Mouse (Mus musculus) left cerebral cortex, adult 11 months (tissue): ENCODE results near the gene Acvr1b.
A peak's percentile ranks its signal among the peaks of the same experiment; 100 is the strongest.

Experiments used
- DNase-seq: peaks from one replicate; pipeline ENCODE4 v3.0.0; 2022; ENCODE audit warnings: low spot score

The Acvr1b gene

DNA sequence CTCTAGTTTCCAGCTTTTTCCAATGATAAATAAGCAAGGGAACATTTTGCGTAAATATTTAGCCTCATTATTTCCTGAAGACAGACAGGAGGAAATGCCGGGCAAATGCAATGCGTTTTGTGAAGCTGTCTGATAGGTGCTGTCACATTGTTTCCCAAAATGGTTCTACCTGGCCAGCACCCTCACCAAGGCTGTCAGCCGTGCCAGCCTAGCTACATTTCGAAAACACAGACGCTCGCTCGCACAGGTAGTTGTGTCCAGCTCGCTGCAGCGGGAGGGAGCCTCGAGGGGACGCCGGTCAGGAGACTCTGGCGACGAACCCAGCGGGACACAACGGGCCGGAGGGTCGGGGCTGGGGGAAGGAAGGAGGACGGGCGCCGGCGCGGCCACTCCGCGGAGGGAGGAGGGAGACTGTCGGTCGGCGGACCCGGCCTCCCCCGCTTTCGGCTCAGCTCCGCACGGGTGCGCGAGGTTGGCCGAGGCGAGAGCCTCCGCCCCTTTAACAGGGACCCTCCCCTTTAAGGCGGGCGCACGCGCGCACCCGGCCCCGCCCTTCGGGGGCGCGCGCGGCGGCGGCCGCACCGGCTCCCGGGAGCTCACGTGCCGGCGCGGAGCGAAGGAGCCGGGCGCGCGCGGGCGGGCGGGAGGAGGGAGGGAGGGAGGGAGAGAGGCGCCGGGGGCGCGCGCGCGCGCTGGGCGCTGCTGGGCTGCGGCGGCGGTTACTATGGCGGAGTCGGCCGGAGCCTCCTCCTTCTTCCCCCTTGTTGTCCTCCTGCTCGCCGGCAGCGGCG lies at the start of gene Acvr1b:
Gene Acvr1b (plus strand): TSS at position 647 of the 791 bp plus-strand sequence.
- peak; percentile 78 for DNase-seq

DNA sequence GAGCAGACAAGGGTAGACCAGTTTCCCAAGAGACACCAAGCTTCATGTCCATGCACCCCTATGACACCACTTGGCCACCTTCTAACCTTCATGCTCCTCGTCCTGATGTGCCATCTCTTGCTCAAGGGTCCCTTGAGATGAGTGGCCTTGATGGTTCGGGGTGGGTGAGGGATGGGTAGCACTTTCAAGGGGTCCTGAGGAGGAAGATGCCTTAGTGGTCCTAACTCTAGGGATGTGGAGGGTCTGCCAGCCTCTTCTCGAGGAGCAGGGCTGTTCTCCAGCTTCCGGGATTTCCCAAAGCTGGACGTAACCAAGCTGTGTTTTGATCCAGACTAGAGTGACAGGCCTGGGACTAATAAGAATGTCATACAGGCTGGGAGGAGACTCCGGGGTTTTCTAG lies 48.3 kb upstream of the Acvr1b start:
- DNase-seq, result no peak

DNA sequence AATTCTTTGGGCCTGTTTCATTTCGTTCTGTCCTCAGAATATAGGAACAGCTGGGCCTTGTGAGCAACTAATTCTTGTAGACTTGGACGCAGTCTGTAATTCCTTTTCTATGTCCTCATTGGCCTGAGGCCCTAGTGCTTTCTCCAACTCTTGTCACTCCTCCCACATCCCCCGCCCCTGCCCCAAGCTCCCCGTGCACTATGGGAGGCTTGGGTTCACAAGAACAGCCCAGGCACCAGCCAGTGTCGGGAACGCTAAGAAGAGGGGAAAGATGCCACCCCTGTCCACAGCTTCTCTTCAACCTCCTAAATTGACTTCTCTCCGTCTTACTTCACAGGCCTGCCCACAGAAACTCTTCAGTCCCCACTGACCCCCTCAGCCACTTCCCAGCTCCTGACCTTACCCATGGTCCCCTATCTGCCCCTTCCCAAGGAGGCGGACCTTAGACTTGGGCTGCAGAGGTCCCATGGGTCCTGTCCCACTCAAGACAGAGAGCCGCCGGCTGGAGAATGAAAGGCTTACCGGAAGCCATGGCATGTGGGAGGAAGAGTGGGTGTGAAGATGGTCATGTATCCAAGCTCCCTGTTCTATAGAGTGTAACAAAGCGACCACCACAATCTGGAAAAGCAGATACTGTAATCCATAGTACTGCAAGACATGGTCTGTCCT lies 46.9 kb upstream of the Acvr1b start:
- DNase-seq, result no peak

DNA sequence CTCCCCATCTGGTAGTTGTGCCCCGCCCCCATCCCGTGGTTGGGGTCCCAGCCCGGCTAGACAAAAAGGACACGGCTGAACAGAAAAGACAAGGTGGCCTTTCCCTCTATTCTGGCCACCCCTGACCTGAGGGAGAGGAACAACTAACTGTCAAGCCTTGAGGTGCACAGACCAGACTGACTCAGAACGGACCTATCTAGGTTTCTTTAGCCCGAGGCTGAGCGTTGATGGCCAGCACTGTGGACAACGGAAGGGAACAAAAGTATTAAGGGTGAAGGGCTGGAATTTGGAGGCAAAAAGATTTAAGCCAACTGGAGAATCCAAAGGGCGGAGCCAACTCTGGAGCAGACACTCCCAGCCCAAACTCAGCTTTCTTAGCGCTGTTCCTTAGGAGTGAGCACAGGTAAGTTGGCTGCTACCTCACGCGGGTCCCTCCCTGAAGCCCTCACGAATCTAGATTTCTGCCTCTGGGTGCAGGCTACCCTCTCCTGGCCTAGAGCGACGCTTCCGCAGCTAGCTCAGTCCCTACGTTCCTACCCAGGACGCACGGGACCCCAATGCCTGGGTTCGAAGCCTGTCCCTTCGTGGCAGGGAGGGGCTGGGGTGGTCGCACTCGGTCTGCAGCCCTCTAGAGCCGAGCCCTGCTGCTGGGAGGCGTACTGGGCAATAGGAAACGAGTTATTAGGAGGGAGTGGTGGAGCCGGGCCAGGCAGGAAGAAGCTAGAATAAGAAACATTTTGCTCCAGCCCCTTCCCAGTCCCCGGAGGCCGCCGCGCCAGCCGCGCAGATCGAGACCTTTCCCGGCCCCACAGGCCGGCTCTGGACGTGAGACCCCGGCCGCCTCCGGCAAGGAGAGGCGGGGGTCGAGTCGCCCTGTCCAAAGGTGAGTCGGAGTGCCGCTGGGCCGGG lies 45.4 kb upstream of the Acvr1b start, which contains the start of gene Acvrl1:
Gene Acvrl1 (plus strand): TSS at position 342 of the 909 bp plus-strand sequence.
- DNase-seq, result no peak

DNA sequence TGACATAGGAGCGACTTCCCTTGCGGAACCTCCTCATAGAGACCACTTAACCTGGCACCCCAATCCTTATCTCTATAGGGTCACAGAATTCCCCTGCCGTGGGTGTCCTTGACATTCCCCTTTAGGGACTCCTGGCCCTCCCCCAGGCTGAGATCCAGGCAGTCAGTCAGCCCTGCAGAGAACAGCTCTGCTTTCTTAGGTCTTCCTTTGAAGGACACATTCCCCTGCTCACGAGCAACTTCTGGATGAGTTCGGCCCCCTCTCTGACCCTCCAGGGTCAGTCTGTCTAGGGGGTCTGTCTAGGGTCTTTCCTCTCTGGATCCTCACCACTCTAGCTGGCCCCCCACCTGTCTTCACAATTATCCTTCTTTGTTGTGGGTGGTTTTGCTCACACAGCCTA lies 44.5 kb upstream of the Acvr1b start:
- no peak for DNase-seq

DNA sequence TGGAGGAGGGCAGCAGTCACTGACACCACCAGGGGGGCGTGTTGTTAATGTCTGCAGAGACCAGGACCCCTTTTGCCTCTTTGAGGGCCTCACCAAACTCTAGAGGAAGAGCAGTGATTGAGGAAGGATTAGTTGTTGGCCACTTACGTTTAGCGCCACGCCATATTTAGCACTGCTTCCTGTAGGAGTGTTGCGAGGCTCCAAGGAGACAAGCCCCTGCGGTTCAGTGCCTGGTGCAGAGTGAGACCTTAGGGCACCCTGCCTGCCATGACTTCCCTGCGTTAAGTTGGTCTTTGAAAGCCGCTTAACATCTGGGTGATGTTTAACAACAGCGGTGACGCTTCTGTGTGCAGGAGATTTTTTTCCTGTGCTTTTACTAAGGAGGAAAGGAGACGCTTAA lies 42.4 kb upstream of the Acvr1b start:
- no peak for DNase-seq

DNA sequence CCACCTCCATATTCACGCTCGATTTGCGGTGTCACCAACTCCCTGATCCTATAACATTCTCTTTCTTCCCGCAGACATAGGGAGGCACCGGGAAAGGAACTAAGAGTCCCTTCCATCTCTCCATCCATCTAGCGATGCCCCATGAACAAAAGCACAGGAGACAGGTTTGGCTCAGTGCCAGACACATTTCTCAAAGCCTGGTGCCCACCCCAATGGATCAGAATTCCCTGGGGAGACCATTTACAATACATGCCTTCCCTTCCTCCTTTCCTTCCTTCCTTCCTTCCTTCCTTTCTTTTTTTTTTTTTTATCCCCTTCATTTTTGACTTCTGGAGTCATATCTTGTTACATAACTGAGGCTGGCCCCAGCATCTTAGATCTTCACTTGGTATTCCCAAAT lies 41.8 kb upstream of the Acvr1b start:
- DNase-seq, result no peak

DNA sequence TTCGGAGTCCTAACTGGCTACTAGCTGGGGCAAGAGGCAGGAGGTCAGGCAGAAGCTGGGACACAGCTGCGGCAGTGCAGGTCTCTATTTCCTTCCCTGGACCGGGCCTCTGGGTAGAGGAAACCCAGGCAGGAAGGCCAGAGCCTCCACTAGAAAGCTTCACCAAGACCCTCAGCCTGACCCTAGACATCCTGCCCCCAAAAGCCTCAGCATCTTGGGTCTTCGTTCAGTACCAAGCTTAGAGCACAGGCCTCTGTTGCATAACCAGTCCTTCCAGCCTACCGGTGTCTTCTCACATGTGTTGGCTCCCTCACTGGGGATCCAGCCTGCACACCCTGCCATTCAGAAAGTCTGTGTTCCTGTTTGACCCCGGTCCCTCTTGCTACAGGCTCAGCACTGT lies 41.1 kb upstream of the Acvr1b start:
- no peak for DNase-seq

DNA sequence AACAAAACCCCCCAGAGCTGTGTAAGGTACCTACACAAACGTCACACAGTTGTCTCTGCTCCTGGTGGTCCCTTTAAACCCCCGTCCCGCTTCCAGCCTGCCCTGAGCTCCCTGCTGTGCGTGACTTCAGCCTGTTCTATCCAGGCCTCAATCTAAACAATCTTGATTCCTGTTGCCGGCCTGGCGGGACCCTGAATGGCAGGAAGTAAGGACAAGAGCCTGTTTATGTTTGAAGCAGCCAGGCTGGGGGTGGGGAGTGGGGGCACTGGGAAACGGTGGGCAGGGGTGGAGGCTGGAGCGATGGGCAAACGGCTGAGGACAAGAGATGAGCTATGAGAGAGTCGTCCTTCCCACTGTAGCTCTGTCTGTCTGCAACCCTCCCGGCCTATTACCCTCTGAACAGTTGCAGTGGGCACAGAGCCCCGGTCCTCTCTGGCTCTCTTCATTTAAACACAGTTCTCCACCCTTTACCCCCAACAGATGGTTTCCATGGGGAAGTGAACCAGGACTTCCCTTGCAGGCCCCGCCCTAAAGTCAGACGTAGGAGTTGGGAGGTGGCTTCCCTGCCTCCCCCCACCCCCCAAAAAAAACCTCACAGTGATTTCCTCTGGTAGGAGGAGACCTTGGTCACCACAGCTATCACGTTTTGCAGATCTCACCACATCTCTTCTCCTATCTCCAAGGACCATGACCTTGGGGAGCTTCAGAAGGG lies 39.7 kb upstream of the Acvr1b start:
- DNase-seq, result no peak

DNA sequence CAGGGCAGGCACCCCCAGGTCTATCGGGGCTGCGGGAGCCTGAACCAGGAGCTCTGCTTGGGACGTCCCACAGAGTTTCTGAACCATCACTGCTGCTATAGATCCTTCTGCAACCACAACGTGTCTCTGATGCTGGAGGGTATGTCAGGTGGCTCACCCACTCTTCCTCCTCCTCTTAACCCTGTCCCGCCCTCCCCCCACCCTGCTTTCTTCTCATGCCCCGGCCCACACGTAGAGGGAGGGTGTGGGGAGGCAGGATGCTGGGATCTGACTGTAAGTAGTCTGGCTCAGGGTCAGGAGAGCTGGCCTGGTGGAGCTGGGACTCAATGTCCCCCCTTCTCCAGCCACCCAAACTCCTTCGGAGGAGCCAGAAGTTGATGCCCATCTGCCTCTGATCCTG lies 38.5 kb upstream of the Acvr1b start:
- DNase-seq, result no peak

DNA sequence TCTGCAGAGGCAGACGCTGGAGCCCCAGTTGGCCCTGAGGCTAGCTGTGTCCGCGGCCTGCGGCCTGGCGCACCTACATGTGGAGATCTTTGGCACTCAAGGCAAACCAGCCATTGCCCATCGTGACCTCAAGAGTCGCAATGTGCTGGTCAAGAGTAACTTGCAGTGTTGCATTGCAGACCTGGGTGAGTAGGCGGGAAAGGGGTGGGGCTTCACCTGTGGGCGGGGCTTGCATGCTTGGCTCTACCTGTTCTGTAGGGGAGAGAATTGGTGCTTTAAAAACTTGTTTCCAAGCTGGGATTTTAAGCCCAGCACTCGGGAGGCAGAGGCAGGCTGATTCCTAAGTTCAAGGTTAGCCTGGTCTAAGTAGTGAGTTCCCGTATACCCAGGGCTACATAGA lies 36.4 kb upstream of the Acvr1b start:
- DNase-seq, result no peak

DNA sequence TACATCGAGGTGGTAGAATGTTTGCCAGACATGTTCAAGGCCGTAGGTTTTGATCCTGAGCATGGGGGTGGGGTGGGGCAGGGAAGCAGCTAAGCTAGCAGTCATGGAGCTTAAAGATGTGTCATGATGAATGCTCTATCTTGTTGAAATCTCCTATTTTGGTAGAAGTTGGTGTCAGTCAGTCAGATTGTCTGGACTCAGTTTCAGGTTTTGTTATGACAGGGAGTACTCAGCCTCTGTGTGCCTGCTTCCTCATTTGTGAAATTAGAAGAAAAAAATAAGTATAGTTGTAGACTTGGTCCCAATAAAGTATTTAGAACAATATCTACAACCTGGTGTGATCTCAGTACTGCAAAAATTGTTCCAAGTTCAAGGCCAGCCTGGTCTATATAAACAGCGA lies 35.2 kb upstream of the Acvr1b start:
- DNase-seq, result no peak

DNA sequence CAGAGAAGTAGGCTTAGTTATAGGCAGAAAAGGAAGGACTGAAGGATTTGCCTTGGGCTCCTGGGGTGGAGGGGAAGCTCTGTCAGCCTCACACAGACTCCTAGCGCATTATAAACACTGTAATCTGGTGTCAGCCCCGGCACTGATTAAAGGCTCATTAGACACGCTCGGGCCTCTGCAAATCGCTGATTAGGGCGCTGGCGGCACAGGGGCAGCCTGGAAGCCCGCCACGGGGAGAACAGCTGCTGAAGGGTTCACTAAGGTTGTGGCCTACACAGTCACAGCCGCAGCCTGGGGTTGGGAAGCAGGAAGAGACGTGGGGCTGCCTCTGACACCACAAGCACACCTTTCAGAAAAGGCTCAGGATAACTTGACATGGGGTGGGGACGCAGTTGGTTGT lies 34.0 kb upstream of the Acvr1b start:
- no peak for DNase-seq

DNA sequence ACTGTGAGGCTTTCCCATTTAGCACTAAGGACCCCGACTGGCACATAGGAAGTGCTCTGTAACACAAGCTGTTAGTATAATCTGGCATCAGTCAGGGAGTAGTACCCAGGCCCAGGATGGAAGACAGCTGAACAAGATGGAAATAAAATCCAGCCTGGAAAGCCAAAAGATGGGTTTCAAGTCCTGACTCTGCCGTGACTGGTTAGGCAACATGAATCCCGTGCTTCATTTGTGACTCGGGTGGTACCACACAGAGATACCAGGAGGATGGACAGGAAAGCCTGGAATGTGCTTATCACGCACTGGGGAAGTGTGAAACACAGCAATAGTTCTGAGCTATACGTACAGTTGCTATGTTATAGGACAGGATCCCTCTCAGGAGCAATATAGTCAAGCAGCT lies 33.3 kb upstream of the Acvr1b start:
- DNase-seq, result no peak

DNA sequence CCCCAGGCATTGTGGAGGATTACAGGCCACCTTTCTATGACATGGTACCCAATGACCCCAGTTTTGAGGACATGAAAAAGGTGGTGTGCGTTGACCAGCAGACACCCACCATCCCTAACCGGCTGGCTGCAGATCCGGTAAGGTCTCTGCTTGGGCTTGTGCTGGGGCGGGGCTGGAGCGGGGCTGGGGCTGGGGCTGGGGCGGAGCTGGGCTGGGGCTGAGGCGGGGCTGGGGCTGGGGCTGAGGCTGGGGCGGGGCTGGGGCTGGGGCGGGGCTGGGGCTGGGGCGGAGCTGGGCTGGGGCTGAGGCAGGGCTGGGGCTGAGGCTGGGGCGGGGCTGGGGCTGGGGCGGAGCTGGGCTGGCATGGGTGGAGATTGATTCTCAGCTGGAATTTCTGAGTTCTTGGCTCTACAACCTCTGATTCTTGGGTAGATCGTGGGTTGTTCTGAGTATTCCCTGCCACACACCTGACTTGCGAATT lies 32.8 kb upstream of the Acvr1b start:
- no peak for DNase-seq

DNA sequence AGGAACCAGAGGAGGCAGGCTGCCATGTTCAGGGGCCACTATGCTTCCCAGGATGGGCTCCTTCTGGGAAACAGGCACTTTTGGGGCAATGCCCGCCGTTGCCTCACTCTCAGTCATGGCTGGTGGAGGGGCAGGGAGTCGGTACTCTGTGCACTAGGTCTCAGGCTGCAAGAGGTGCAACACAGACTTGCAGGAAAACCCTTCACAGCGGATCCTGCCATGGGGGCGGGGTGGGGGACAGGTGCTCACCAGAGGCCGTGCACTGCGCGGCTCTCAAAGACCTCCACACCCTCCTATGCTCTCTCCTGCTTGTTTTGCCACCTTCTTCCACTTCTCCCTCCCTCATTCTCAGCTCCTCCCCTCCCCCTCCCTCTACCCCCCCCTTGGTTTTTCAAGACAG lies 31.2 kb upstream of the Acvr1b start:
- no peak for DNase-seq

DNA sequence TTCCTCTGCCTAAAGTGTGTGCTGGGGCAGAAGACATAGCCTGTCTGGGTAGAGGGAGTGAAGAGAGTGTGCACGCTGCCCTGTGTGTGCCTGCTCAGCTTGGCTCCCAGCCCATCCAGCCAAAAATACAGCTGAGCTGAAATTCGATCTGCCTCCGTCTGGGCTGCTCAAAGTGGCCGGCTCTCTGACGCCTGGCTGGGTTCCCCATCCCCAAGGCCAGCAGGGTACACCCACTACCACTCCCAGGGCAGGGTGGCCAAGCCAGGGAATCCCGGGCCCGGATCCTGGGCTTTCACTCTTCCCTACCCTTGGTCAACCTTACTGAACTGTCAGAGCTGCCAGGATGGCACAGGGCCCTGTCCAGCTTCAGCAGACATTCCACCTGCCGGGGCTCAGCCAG lies 30.4 kb upstream of the Acvr1b start:
- no peak for DNase-seq

DNA sequence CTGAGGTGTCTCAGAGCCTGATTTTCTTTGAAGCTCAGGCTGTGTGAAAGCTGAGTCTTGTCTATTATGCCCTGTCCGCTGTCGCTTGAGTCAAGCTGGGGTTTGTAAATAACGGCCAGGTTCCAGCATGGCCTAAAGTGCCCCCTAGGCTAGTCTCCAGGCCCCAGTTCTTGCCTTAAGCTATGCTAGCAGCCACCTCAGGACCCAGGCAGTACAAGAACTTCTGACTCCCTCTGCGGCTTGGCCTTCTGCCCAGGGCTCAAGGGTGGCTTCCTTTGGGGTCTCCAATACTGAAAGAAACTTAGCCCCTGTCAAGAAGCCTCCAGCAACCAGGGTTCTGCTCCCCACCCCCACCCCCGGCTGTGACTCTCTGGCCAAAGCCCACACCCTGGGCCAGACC lies 29.7 kb upstream of the Acvr1b start:
- no peak for DNase-seq

DNA sequence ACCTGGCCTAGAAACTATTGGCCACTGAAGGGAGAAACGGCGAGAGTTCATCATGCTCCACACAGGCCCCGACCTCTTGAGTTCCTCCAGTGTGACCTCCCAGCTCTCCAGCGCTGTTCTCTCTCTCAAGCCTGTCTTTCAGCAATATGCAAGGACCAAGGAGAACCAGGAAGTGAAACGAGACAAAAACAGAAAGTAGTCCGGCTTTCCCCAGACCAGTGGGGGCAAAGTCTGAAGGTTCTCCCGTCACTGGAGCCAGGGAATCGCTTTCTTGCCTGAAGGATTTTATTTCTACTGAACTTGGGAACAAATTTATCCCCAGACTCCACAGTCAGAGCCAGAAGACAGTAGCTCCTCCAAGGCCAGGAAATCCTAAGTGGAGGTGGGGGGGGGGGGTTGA lies 29.1 kb upstream of the Acvr1b start:
- no peak for DNase-seq

DNA sequence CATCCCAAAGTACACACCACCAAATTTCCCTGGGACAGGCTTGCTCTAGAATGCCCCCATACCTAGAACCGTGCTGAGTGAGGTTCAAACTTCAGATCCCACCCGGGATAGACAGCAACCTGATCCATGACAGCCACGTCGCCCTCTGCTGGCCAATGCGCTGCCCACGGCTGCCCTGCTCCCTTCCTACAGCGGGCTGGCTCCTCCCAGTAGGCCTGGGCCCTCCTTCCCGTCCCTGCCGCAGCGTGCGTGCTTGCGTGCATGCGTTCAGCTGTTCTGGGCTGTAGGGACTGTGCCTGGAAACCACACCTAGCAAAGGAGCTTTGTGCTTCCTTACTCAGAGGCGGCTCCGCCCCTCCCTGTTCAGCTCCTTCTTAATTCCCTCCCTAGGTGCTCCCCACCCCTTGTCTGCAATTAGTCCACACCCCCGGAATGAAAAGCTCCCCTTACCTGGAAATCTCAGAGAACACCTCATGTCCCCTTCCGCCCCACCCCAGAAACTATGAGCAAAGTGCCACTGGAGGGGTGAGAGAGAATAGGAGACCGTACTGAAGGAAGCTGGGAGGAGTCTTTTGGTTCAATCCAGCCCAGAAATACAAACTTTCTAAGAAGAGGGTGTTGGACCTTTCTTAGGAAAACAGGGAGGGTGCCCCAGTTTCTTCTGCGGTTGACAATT lies 28.3 kb upstream of the Acvr1b start:
- peak; percentile 92 for DNase-seq
